Mouse (Mus musculus): ENCODE results near the gene Selenon.

Selenon gene

DNA sequence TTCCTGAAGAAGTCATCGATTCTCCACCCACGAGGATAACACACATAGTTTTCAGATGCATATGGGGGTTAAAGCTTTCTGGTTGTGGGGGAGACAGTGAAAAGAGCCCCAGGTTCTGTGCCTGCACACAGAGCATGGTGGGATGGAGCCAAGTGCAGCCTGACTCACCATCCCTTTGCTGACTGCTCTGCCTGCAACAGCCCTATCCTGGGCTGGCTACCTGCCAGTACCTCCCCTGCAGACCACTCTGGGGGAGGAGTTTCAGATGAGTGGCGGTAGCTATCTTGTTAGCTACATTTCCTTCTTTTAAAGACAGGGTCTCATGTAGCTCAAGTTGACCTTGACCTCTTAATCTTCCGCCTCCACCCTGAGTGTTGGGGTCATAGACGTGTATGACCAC is 26.4 kb upstream of the Selenon start:
- no peak for DNase-seq (ENCODE audit: low spot score in 2 of 2)

DNA sequence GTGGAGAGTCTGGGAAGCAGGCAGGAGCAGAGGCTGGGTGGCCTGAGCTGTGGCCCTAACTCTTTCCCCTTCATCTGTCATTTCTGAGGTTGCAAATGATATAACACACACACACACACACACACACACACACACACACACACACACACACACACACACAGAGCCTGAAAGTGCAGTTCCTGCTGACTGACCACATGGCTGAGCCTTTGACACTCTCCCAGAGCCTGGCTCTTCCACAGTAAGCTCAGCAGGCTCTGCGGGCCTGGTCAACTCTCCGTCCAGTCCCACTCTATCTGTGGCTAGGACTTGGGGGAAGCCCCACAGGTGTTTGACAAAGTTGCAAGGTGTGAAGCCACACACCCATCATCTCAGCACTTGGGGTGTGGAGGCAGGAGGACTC is 25.3 kb upstream of the Selenon start:
- no peak for DNase-seq (ENCODE audit: low spot score in 2 of 2)

DNA sequence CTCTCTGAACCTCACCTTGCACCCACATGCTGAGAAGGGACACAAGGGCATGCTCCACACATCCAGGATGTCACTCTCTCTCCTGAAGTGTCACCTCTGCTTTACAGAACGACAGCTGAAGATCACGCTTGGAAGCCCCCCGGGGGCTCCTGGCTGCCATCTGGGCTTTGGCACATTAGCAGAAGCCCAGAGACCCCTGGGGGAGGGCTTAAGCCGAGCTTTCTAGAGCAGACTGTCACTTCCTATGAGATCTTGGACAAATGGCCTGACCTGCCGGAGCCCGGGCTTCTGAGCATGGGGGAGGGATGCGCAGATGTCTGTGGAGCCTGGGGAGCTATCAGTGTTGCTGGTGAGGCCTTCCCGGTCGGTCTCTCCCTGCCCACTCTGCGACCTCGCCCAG is 23.5 kb upstream of the Selenon start:
- DNase-seq (ENCODE audit: low spot score in 2 of 2), result no peak

DNA sequence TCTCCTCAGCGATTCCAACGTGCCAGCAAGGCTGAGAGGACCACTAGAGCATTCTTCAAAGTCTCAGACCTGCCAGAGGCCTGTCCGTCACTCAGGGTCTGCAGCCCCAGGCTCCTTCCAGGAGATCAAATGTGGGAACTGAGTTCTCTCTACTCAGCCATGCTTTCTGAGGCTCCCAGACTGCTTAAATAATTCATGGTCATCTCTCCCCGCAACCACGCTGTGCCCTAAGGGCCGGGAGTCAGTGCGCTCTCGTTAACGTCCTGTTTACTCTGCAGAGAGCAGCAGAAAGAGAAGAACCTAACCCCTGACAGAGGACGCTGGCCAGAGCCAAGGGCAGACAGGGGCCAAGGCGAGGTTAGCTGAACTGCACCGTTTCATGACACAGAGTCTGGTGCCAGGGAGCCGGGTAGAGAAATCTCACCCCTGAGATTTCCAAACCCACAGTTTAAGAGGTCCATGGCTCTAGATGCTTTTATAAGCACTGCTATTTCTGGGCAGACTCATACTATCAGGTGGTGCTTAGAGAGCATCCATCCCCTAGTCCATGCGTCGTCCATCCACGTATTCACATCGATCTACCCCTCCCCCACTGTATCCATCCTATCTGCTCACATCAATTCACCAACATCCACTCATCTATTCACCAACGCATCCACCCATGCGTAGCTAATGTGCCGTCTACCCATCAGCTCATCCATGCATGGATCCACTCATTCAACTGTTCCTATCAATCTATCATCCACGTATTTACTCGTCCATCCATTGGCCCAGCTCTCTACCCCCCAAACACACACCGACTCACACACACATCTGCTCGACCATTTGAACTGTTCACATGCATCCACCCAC is 20.7 kb upstream of the Selenon start:
- no peak for DNase-seq (ENCODE audit: low spot score in 2 of 2)

DNA sequence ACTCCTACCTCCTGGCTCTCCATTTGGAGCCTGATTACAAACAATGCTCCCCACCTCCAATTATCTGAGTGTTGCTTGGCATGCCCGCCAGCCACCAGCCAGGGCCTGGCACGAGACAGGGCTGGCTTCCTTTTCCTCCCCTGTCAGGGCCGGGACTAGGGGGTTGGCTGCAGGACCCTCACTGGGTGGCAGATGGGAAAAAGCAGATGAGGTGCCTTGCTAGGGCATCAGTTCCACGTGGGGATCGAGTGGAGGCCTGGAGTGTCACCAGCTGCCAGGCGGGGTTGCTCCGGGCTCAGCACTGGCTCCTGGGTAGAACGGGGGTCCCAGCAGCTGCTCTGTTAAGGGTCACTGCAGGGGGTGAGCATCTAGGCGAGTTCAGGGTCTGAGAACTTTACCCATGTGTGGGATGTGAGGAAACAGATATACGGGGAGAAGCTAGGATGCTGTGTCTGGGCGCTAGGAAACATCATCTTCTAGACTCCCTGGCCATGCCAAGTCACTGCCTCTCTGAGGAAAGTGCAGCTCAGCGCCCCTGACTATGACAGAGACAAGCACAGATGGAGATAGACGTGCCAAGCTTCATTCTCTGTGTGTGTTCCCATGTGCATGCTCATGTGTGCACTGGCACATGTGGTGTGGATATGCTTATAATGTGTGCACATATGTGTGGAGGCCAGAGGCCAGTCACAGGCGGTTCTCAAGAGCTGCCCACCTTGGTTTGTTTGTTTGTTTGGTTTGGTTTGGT is 18.9 kb upstream of the Selenon start:
- DNase-seq (ENCODE audit: low spot score in 2 of 2), result no peak

DNA sequence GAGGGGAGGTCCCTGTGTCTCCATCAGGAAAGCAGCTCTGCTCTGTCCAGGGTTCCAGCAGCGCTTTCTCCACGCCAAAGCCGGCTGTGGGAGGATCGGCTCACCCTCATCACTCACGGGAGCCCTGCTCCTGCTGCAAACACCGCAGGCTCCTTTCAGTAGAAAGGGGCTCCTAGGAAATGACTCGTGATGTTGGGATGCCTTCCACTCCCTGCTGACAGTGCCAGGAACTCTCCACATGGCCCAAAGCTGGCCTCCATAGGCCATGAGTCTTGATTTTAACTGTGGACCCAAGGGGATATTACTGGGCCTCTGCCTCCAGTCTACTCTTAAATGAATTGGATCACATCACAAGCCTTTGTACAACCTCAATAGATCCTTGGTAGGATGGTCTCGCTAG is 17.9 kb upstream of the Selenon start:
- DNase-seq (ENCODE audit: low spot score in 2 of 2), result no peak

DNA sequence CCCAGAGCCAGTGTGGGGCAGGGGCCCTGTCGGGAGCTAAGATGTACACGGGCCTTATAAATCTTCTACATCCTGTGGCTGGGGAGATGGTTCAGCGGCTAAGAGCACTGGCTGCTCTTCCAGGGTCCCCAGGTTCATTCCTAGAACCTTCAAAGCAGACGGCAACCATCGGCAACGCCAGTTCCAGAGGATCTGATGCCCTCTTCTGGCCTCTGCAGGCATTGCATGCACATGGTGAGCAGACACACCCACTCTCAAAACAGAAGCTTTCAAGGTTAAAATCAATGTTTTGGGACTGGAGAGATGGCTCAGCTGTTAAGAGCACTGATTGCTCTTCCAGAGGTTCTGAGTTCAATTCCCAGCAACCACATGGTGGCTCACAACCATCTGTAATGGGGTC is 17.2 kb upstream of the Selenon start:
- no peak for DNase-seq (ENCODE audit: low spot score in 2 of 2)

DNA sequence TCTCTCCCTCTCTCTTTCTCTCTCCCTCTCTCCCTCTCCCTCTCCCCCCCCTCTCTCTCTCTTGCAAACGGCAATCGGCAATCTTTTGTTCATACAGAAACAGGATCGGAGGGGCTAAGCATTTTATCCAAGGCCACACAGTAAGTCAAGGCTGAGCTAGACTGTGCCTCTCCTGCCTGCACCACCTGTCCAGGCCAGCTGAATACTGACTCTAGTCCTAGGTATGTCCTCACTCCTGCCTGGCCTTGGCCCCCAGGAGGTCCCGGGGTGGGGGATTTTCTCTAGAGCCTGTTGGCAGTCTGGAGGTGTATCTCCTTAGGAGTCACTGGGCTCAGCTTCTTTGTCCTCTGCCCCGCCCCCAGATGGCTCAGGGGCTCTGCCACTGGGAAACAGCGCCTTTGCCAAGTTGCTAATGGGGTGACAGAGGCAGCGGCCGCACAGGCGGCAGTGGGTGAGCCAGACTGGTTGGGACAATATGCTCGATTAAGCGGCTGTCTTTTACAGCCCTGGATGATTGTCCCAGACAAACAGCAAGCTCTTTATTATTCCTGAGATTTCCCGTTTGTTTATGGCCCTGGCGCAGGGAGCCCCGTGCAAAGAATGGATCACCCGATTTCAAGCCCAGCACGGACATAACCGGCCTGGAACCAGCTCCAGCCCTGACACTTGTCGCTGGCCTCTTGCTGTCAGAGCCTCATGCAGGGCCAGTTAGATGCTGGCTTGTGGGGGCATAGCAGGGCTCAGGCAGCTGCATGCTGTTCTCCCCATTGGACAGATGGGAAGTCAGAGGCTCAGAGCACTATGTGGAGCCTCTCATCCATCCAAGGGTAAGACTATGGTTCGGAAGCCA is 15.6 kb upstream of the Selenon start:
- DNase-seq (ENCODE audit: low spot score in 2 of 2), result no peak

DNA sequence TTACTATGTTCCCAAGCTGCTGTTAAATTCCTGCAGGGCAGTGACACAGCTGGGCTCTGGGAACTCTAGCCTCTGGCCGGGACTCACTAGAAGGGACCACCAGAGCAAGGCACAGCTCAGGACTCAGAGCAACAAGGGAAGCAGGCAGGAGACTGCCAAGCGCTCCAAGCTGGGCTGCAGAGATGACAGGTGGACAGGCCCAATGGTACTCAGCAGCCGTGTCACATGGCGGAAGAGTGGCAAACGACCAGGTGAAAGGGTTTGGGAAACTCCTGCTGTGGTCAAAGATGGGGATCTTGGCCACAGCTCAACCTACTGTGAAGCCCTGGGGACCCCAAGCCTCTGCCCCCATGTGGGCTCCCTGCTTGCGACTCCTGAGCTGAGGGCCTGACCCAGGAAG is 12.1 kb upstream of the Selenon start:
- no peak for DNase-seq (ENCODE audit: low spot score in 2 of 2)

DNA sequence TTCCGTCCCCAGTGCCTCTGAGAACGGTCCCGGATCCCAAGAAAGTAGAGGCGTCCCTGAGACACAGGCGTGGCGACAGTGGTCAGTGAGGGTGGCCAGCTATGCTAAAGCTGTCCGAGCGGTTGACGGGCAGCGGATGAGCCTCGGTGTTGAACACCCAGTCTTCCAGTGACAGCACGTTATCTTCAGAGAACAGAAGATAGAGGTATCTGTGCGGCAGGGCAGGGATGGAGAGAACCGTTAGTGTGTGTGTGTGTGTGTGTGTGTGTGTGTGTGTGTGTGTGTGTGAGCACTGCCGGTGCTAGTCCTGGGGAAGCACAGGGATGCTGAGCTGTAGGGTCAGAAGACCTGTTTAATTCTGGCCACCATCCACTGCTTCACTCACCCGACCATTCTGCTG is 11.7 kb upstream of the Selenon start:
- DNase-seq (ENCODE audit: low spot score in 2 of 2), result no peak

DNA sequence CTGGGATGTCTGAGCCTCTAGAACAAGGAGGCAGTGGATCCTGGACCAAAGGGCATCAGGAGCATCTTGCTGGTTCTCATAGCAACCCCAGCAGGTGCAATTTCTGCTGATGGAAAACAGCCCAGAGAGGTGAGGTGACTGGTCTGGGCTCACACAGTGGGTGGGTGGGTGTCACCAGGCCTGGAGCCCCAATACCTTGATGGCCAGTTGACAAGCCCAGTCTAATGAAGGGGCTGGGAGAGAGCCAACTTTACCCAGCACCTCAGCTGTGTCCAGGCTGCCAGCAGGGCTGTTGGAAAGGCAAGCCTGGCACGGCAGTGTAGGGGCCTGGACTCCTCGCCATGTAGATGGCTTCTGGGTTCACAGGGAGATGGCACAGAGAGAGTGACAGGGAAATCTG is 10.0 kb upstream of the Selenon start:
- DNase-seq (ENCODE audit: low spot score in 2 of 2), result no peak

DNA sequence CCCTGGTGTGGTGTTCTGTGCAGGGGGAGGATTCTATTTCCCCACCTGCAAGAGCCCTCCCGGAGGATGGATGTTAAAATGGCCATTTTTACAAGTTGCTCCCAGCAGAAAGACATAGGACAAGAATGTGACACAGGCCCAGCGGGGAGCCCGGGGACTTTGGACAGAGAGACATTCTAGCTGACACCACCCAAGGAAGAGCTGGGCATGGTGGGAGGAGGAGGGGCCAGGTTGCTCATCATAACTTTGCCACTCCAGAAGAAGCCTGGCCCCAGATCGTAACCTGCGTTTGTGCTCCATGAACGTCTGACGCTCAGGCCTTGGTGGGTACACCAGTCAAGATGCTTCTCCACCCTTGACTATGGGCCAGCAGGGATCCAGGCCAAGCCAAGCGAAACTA is 8.7 kb upstream of the Selenon start:
- DNase-seq (ENCODE audit: low spot score in 2 of 2), result no peak

DNA sequence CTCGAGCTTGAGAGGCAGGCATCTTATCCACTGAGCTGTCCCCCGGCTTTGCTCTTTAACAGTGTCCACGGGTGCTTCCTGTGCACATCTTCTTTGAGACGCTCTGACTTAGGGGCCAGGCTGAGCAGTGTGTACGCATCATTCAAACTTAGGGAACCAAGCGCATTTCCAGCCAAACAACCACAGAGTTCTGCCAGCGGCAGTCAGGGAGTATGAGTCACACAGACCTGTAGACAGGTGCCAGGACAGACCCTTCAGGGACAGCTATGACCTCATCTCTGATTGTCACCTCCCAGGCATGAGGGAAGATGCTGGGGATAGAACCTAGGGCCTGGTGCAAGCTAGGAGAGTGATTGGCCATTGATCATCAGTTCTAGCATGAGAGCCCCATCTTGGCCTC is 7.2 kb upstream of the Selenon start:
- DNase-seq (ENCODE audit: low spot score in 2 of 2), result no peak

DNA sequence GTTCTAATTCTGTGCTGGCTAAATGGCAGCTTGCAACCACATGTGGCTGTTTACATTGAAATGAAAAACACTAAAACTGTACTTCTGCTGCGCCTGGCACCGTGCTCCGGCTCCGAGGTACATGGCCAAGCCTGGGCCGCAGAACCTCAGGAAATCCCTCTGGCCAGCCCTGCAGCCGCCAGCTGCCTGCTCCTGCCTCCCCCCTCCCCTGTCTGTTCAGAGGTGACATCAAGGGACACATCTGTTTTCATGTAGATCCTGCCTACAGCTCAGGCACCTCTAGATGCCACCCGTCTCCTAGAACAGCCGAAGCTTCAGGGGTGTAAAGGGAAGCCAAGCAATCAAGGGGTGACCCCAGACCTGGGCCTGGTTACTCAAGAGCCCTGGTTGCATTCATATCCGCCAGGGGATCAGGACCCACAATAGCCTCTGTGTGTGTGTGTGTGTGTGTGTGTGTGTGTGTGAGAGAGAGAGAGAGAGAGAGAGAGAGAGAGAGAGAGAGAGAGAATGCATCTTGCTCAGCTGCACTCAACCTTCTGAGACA is 6.7 kb upstream of the Selenon start:
- no peak for DNase-seq (ENCODE audit: low spot score in 2 of 2)

DNA sequence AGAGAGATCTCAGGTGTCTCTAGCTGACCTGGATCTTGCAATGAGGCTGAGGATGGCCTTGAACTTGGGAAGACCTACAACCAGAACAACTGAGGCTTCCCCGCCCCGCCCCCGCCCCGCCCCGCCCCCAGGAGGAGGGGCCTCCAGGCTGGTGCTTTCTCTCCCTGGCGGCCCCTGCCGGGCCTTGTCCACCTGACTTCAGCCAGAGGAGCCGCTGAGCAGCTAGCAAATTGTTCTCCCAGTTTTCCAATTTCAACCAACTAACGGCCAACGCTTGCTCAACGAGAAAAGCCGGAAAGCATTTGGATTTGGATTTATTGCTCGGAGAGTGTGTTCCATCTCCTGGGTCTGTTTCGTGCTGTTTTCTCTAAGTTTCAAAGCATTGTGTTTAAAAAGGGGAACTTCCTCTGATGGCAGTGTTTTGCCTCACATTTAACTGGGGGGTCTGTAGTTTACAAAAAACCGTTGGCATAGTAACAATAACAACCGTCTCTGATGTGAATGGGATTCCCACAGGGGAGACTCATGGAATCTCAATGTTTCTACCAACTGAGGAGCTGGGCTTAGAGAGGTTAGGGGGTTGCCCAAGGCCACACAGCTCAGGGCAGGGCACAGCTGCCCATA is 5.8 kb upstream of the Selenon start:
- no peak for DNase-seq (ENCODE audit: low spot score in 2 of 2)

DNA sequence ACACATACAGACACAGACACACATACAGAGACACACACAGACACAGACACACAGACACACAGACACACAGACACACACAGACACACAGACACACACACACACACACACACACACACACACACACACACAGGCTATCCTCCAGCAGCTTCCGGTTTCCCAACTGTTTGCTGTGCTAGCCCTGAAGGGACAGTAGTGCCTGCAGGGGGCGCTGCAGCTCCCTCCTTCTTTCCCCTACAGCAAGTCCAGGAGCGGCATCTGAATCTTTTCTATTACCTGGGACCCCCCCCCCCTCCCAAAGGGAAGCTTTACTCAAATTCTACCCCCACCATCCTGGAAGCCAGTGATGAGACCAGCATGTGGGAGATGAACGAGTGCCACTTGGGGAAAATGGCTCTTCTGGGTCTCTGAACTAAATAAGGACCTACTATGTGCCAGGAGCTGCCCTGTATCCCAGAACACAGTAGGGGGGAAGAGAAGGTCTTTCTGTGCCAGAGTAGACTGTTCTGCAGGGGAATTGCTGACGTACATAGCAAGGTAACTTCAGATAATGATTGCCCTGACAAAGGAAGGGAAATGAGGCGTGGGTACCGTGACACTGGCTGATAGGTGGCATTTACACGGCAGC is 4.1 kb upstream of the Selenon start:
- no peak for DNase-seq (ENCODE audit: low spot score in 2 of 2)

DNA sequence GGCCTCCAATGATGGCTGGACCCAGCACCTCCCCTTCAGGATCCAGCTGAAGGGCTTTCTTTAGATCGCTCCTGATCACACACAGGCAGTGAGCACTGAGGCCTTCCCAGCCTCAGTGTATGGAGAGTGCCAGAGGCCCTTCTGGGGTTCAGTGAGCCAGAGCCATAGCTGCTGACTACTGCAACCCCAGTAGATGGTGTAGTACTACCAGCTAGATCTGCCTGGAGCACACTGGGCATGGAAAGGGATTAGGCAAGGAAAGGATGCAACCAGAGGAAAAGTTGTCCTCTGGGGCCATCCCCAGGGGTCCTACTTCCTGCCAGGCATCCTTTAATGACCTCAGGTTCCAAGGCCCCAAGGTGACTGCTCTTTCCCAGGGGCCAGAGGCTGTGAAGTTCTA is 1.7 kb upstream of the Selenon start:
- DNase-seq (ENCODE audit: low spot score in 2 of 2), result no peak

DNA sequence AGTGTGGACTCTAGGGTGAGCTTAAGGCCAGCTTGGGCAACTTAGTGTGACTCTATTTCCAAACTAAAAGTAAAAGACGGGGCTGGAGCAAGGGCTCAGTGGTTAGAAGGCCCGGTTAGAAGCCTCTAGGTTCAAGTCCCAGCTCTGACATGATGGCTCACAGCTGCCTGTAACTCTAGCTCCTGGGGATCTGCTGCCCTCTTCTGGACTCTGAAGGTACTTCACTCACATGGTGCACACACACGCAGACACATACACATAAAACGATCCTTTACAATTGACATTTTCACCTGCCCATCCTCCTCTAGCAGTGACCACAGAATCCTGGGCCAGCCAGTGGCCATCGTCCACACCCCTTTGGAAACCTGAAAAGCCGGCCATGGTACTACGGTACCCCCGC is 2.1 kb downstream of the Selenon start:
- DNase-seq (ENCODE audit: low spot score in 2 of 2), result no peak

DNA sequence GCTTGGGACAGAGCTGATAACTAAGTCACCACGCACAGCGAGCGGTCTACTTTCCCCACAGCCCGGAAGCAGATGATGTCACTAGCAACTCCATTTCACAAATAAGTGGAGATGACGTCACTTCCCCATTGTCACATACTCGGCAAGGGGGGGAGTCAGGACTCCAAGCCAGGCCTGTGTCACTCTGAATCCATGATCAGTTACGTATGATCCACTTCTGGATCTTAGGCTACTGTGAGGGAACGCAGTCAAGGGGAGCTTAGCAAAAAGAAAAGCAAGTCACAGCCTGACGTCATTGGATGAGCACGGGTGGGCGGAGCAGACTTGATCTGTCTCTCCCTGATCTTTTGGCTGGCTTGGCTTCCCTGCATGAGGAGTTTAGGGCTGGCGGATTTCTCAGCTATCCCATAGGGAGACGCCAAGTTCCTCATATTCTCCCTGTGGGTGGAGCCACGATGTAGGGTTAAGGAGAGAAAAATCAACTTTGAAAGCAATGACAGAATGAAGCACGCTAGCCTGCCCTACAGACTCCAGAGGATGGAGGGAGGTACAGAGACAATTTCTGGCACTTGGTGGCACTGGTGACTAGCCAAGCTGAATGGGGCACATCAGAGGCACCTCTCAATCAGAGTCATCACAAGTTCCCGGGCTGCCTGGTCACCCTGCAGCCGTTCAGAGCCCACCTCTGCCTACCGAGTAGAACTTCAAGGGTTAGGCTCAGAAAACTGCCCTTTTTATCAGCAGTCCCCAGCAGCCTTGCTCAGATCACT is 3.6 kb downstream of the Selenon start:
- DNase-seq (ENCODE audit: low spot score in 2 of 2), result no peak
